Mouse (Mus musculus): Measurements from ENCODE around the gene Cish. TPM values are rescaled to one million over a fixed set of nuclear protein-coding genes. Genes with fewer than 3 reads are reported as not detected.

Gene Cish
- 40.6 and 47.8 TPM in 2 replicates for polyA plus RNA-seq (2012; ENCODE audit: low replicate concordance)

DNA sequence AAGGTAGTCTGAATTCAATTTTAAA lies at the start of gene Cish:
Gene Cish (plus strand): TSS at position 11 of the 25 bp plus-strand sequence.

GRCm38 (mm10) chr9:107289211-107290076 lies 6.4 kb upstream of the Cish start, which contains the start of gene Mapkapk3:
TSS of gene Mapkapk3 (minus strand) at chr9:107289877.

GRCm38 (mm10) chr9:107338172-107338883 lies 42.5 kb downstream of the Cish start, which contains the start of gene Hemk1:
TSS of gene Hemk1 (minus strand) at chr9:107338350.

DNA sequence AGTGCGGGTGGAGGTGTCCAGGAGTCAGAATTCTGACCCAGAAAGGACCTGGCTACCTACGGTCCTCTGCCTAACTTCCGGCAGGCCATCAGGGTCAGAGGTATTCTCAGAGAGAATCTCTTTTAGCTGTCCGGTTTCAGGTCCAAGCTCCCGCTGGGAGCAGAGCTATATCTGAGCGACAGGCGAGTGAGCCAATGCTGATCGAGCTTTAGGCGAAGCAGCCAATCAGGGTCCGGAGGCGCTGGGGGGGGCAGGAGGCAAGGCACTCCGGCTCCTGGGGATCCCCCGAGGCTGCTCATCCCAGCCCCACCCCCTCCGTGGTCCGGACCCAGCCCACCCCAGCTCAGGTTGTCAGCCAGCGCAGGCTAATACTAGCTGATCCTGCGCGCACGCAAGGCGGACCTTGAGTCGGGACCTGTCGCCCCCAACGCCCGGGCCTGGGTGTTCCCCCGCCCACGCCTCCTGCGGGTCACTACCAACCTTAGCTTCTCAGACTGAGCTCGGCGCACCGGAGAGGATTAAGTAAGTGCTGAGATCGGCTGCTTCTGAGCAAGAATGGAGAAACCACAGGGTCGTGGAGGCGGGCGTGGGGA lies 44.5 kb downstream of the Cish start, which contains the start of gene 6430571L13Rik:
Gene 6430571L13Rik (plus strand): TSS at position 336 of the 593 bp plus-strand sequence.

Other genes with a start within 250 kb of the Cish start
- 0.51 TPM in 1 of 2 replicates, not detected in the other for gene Dock3, start 64.1 kb upstream of the Cish start, polyA plus RNA-seq (2012; ENCODE audit: low replicate concordance)
- 8.1 and 13.3 TPM in 2 replicates for gene Mapkapk3, start 6.1 kb upstream of the Cish start, polyA plus RNA-seq (2012; ENCODE audit: low replicate concordance)
- 4.1 and 4.5 TPM in 2 replicates for gene Hemk1, start 42.3 kb downstream of the Cish start, polyA plus RNA-seq (2012; ENCODE audit: low replicate concordance)
- gene 6430571L13Rik, start 44.6 kb downstream of the Cish start, polyA plus RNA-seq (2012; ENCODE audit: low replicate concordance): 0.07 TPM in 1 of 2 replicates, not detected in the other
- gene Cacna2d2, start 103.6 kb downstream of the Cish start, polyA plus RNA-seq (2012; ENCODE audit: low replicate concordance): 0.28 and 4.1 TPM in 2 replicates
- 35.1 and 38.3 TPM in 2 replicates for gene Tmem115, start 237.9 kb downstream of the Cish start, polyA plus RNA-seq (2012; ENCODE audit: low replicate concordance)
- 13.2 and 19.1 TPM in 2 replicates for gene Cyb561d2, start 246.2 kb downstream of the Cish start, polyA plus RNA-seq (2012; ENCODE audit: low replicate concordance)
- 0.42 and 1.4 TPM in 2 replicates for gene Nprl2, start 246.2 kb downstream of the Cish start, polyA plus RNA-seq (2012; ENCODE audit: low replicate concordance)

Measured in leukemia stem cell, adult 10-12 weeks (primary cell).